Mouse (Mus musculus) lung, postnatal 0 days (tissue): ENCODE measurements around the gene Ap3b1. TPM values are rescaled to one million over a fixed set of nuclear protein-coding genes. Genes with fewer than 3 reads are reported as not detected.

ENCODE experiments used
- ATAC-seq: fragments of 200-750 bp; cut with Nextera tagmentation; 2 replicates; pipeline ENCODE4 v1.8.0; 2017; ENCODE audit warnings: moderate library complexity
- DNase-seq: peaks from one replicate; pipeline ENCODE4 v3.0.0-alpha.2; 2016; ENCODE audit warnings: low spot score
- H3K27ac ChIP-seq: fragments of 300-500 bp; sonication (generic); 2 replicates; pipeline ENCODE4 v1.5.1; 2014; ENCODE audit warnings: antibody characterized with exemption, mild to moderate bottlenecking, low read length, mixed read lengths
- H3K27me3 ChIP-seq: fragments of 300-500 bp; sonication (generic); replicated peaks from 2 replicates; pipeline ENCODE4 v1.6.1; 2014; ENCODE audit warnings: low read length, mixed read lengths; ENCODE audit not compliant: insufficient read depth
- H3K36me3 ChIP-seq: fragments of 300-500 bp; sonication (generic); 2 replicates; pipeline ENCODE4 v1.6.1; 2014; ENCODE audit warnings: low read length, mixed read lengths; ENCODE audit not compliant: insufficient read depth
- H3K4me1 ChIP-seq: fragments of 300-500 bp; sonication (generic); 2 replicates; pipeline ENCODE4 v1.6.1; 2014; ENCODE audit warnings: antibody characterized with exemption, low read depth, low read length, mixed read lengths; ENCODE audit not compliant: insufficient read depth
- H3K4me2 ChIP-seq: fragments of 300-500 bp; sonication (generic); replicated peaks from 2 replicates; pipeline ENCODE4 v1.6.1; 2014; ENCODE audit warnings: low read depth, mild to moderate bottlenecking, low read length, moderate library complexity, mixed read lengths
- H3K4me3 ChIP-seq: fragments of 300-500 bp; sonication (generic); 2 replicates; pipeline ENCODE4 v1.5.1; 2014; ENCODE audit warnings: low read depth, low read length
- H3K9ac ChIP-seq: fragments of 300-500 bp; sonication (generic); replicated peaks from 2 replicates; pipeline ENCODE4 v1.6.1; 2014; ENCODE audit warnings: low read depth, mild to moderate bottlenecking
- H3K9me3 ChIP-seq: fragments of 300-500 bp; sonication (generic); 2 replicates; pipeline ENCODE4 v1.6.1; 2016; ENCODE audit warnings: low read length, mixed read lengths
- CTCF ChIP-seq: IDR thresholded peaks from 2 replicates; pipeline ENCODE4 v1.5.1; 2016; ENCODE audit warnings: antibody characterized with exemption, mild to moderate bottlenecking
- EP300 ChIP-seq: IDR thresholded peaks from 2 replicates; pipeline ENCODE4 v1.6.1; 2016; ENCODE audit warnings: antibody characterized with exemption, mild to moderate bottlenecking, control low read depth
- WGBS: fragments of 180-500 bp; shearing (Covaris S2); extraction: QIAGEN DNeasy Blood & Tissue Kit; methylation state at CpG from one replicate; pipeline ENCODE4 v1.1.7; 2014; 5-methylcytosine and 5-hydroxymethylcytosine counted together
- polyA plus RNA-seq: library from polyadenylated mRNA; unstranded; fragments of >200 nt; fragmentation: Nextera tagmentation; extraction: Ambion mirVana; gene quantifications from 2 replicates; pipeline ENCODE4 v1.2.1, GENCODE M21; 2015

Ap3b1 gene
- polyA plus RNA-seq, 1 experiment from 2014 or later: 26.1 TPM

GRCm38 (mm10) chr13:94372066-94372465 lies 13.3 kb downstream of the Ap3b1 start:
- peaks cover 7% of the 10 kb centered on the region for H3K36me3 ChIP-seq
- H3K27me3 ChIP-seq: no peaks in the 10 kb centered on the region
- H3K9ac ChIP-seq: no peak overlapping the region
- no peak for DNase-seq
- ATAC-seq: no peak
- no peaks in the 10 kb centered on the region for H3K4me1 ChIP-seq
- no peak overlapping the region for H3K4me3 ChIP-seq
- H3K4me2 ChIP-seq: no peak overlapping the region
- 80% methylated on average over 7 of the region's 7 CpGs for WGBS
- H3K9me3 ChIP-seq: no peaks in the 10 kb centered on the region
- no peak overlapping the region for H3K27ac ChIP-seq
- TF ChIP-seq CTCF (no peak), EP300 (no peak)

GRCm38 (mm10) chr13:94374131-94374530 lies 15.4 kb downstream of the Ap3b1 start:
- Histone ChIP-seq H3K36me3 (peaks cover 7% of the 10 kb centered on the region), H3K27me3 (no peaks in the 10 kb centered on the region), H3K4me2 (no peak overlapping the region), H3K27ac (no peak overlapping the region), H3K9ac (no peak overlapping the region), H3K9me3 (no peaks in the 10 kb centered on the region), H3K4me1 (no peaks in the 10 kb centered on the region), H3K4me3 (no peak overlapping the region)
- DNase-seq (no peak), ATAC-seq (no peak)
- TF ChIP-seq CTCF (no peak), EP300 (no peak)
- WGBS: 93% methylated on average over 3 of the region's 3 CpGs

DNA sequence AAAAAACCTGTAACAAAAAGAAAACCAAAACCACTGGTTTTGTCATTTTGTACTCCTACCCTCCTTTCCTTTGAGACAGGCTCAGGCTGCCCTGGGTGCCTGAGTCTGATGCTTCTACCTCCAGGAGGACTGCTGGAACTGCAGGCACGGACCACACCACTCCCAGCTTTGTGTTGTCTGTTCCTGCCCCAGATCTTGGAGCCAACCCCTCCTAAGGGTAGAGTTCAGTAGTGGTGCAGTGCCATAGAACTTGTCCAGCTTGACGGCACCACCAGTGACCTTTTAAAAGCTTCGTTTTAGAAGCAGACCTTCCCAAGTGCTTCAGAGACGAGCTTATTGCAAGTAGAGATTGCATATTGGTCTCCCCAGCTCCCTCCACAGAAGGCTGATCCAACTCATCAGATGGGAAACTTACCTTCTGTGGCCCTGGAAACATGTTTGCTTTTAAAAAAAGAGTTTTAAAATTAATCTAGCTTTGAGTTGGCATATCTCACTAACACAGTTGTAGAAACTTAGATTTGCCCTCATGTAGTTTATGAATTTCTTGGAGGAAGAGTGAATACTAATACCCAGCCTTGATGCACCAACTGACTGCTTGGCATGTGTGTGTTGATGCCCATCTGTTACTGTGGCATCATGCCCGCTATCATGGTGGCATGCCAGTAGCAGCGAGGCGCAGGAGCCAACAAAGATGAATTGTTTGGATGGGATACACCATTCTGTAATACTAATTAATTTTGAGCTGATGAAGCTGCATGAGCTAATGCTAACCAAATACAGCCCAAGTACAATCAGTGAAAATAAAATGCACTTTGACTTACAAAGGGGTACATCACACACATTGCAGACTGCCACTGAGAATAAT lies 17.0 kb downstream of the Ap3b1 start:
- Histone ChIP-seq H3K27ac (no peak overlapping the region), H3K4me3 (no peak overlapping the region), H3K4me1 (no peaks in the 10 kb centered on the region), H3K9me3 (no peaks in the 10 kb centered on the region), H3K36me3 (peaks cover 7% of the 10 kb centered on the region), H3K4me2 (no peak overlapping the region), H3K9ac (no peak overlapping the region), H3K27me3 (no peaks in the 10 kb centered on the region)
- no peak for TF ChIP-seq EP300
- no peak for ATAC-seq
- no peak for DNase-seq
- WGBS: 80% methylated on average over 7 of the region's 7 CpGs

DNA sequence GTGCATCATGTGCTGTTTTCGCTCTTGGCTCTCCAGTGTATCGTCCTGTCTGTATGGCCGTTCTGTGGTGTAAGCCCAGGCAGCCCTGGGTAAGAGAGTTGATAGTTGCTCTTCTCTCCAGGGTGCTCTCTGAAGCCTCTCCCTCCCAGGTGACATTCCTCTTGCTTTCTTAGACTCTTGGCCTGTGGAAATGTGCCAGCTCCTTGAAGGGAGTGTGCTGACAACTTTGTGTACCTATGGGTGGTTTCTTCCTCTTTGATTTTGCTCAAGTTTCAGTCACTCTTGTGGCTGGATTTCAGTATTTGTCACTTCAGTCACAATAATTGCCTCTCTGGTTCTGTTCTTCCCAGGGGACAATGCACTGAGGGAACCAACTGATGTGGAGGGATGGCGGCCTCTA lies 20.2 kb downstream of the Ap3b1 start:
- H3K4me1 ChIP-seq: no peaks in the 10 kb centered on the region; the same call in 1 of the 2 replicates
- ATAC-seq (peak; percentile 57), DNase-seq (peak; percentile 71)
- 0 out of 2 replicates have a peak overlapping the region, but pooled peaks have one; percentile 21 for H3K27ac ChIP-seq
- no peaks in the 10 kb centered on the region for H3K9me3 ChIP-seq
- no peak overlapping the region for H3K9ac ChIP-seq
- H3K4me3 ChIP-seq: no peak overlapping the region
- no peak for TF ChIP-seq EP300
- no peak for TF ChIP-seq CTCF
- no peak overlapping the region for H3K4me2 ChIP-seq
- no peaks in the 10 kb centered on the region for H3K27me3 ChIP-seq
- WGBS: 68% methylated on average over 4 of the region's 4 CpGs
- H3K36me3 ChIP-seq: peaks cover 7% of the 10 kb centered on the region

- peak; percentile 58 for DNase-seq
- 34% methylated on average over 4 of the region's 4 CpGs for WGBS
- H3K9ac ChIP-seq: no peak overlapping the region
- no peaks in the 10 kb centered on the region for H3K36me3 ChIP-seq
- no peak overlapping the region for H3K27ac ChIP-seq
- peaks cover 3% of the 10 kb centered on the region; the same call in 1 of the 2 replicates for H3K4me1 ChIP-seq
- H3K4me3 ChIP-seq: no peak overlapping the region
- TF ChIP-seq EP300: no peak
- no peak for TF ChIP-seq CTCF
- peak overlapping the region; percentile 39 for H3K4me2 ChIP-seq
- ATAC-seq: no peak
- no peaks in the 10 kb centered on the region for H3K27me3 ChIP-seq
- H3K9me3 ChIP-seq: no peaks in the 10 kb centered on the region
These were observed 22.7 kb downstream of the Ap3b1 start for GRCm38 (mm10) chr13:94381427-94381826.

- TF ChIP-seq EP300 (no peak), CTCF (peak; percentile 64)
- peak overlapping the region; percentile 12; the same call in 1 of the 2 replicates for H3K4me3 ChIP-seq
- WGBS: 51% methylated on average over 8 of the region's 8 CpGs
- H3K4me2 ChIP-seq: peak overlapping the region; percentile 39
- ATAC-seq (no peak), DNase-seq (peak; percentile 81)
- peak overlapping the region; percentile 43; the same call in 1 of the 2 replicates for H3K27ac ChIP-seq
- H3K27me3 ChIP-seq: no peaks in the 10 kb centered on the region
- no peak overlapping the region for H3K9ac ChIP-seq
- no peaks in the 10 kb centered on the region for H3K36me3 ChIP-seq
- no peaks in the 10 kb centered on the region for H3K9me3 ChIP-seq
- H3K4me1 ChIP-seq: peaks cover 3% of the 10 kb centered on the region; the same call in 1 of the 2 replicates
These were observed 23.3 kb downstream of the Ap3b1 start for GRCm38 (mm10) chr13:94381829-94382675.
